Mouse (Mus musculus): ENCODE measurements around the gene Grin2d. TPM values are rescaled to one million over a fixed set of nuclear protein-coding genes. Genes with fewer than 3 reads are reported as not detected.

Gene Grin2d
- polyA plus RNA-seq, 1 experiment from 2014 or later: 0.13 TPM

DNA sequence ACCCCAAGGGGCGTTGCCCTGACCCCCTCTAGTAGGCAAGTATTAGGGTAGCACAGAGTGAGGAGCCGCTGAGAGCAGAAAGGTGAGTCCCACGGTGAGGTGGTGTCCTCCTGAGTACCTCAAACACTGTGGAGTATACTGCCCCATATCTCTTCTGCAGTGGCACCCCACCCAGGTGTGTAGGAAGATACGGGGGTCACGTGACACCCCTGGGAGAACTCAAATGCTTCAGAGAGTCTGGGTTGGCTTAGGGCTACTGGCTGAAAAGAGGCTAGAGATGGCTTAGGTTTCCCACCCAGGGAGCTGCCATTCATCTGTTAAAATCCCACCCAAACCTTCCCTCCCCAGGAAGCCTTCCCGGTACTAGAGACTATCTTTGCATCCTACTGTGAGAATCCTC lies 81.2 kb downstream of the Grin2d start:
- Histone ChIP-seq H3K4me3 (ENCODE audit: low read depth, low read length) (no peak overlapping the region), H3K27me3 (ENCODE audit: control insufficient read depth, insufficient read depth, low read length) (peaks cover 11% of the 10 kb centered on the region)

DNA sequence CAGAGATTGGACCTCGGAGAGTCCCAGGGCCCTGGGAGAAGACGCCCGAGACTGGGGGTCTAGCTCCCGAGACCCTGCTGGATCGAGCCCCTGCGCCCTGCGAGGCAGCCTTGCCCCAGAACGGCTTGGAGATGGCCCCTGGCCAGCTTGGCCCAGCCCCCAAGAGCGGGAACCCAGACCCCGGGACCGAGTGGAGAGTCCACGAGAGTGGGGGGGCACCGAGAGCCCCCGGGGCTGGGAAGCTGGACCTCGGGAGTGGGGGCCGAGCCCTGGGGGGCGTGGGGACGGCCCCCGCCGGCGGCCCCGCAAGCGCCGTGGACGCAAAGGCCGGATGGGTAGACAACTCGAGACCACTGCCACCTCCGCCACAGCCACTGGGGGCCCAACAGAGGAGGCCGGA lies 83.2 kb downstream of the Grin2d start:
- Histone ChIP-seq H3K4me2 (ENCODE audit: low read depth, low read length) (no peak overlapping the region), H3K4me3 (ENCODE audit: low read depth, low read length) (no peak overlapping the region), H3K36me3 (replicated peaks; ENCODE audit: control insufficient read depth, insufficient read depth, low read depth, low read length) (peaks cover 13% of the 10 kb centered on the region), H3K27me3 (ENCODE audit: control insufficient read depth, insufficient read depth, low read length) (peaks cover 11% of the 10 kb centered on the region), H3K9me3 (replicated peaks; ENCODE audit: control insufficient read depth, low read length) (no peaks in the 10 kb centered on the region), H3K27ac (replicated peaks; ENCODE audit: low read depth, low read length) (no peak overlapping the region), H3K9ac (replicated peaks; ENCODE audit: low read length) (no peak overlapping the region), H3K4me1 (ENCODE audit: control insufficient read depth, insufficient read depth, low read length) (peaks cover 12% of the 10 kb centered on the region)
- ATAC-seq (replicated peaks; ENCODE audit: insufficient number of reproducible peaks, low FRiP score, low TSS enrichment, low read depth) (no peak), DNase-seq (ENCODE audit: low spot score) (no peak)
- 93% methylated on average over 28 of the region's 29 CpGs for WGBS

More for the DNA sequence above, 81.2 kb downstream of the Grin2d start:
- Histone ChIP-seq H3K4me1 (ENCODE audit: control insufficient read depth, insufficient read depth, low read length) (peaks cover 12% of the 10 kb centered on the region), H3K9me3 (replicated peaks; ENCODE audit: control insufficient read depth, low read length) (no peaks in the 10 kb centered on the region), H3K9ac (replicated peaks; ENCODE audit: low read length) (no peak overlapping the region), H3K4me2 (ENCODE audit: low read depth, low read length) (no peak overlapping the region), H3K36me3 (replicated peaks; ENCODE audit: control insufficient read depth, insufficient read depth, low read depth, low read length) (peaks cover 7% of the 10 kb centered on the region), H3K27ac (replicated peaks; ENCODE audit: low read depth, low read length) (no peak overlapping the region)
- ATAC-seq (replicated peaks; ENCODE audit: insufficient number of reproducible peaks, low FRiP score, low TSS enrichment, low read depth): no peak
- no peak for DNase-seq (ENCODE audit: low spot score)
- WGBS: 42% methylated on average over 6 of the region's 6 CpGs

DNA sequence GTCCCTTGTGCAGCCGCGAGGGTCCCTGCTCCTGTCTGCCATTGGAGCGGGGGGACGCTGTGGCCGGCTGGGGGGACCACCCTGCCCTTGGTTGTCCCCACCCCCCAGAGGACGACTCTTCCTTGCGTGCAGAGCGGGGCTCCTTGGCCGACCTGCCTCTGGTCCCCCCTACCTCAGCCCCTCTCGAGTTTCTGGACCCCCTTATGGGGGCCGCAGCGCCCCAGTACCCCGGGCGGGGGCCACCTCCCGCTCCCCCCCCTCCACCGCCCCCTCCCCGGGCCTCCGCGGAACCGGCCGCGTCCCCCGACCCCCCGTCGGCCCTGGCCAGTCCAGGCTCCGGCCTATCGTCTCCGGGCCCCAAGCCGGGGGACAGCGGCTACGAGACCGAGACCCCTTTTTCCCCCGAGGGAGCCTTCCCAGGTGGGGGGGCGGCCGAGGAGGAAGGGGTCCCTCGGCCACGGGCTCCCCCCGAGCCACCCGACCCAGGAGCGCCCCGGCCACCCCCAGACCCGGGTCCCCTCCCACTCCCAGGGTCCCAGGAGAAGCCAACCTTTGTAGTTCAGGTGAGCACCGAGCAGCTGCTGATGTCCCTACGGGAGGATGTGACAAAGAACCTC lies 84.1 kb downstream of the Grin2d start:
- H3K27ac ChIP-seq (replicated peaks; ENCODE audit: low read depth, low read length): no peak overlapping the region
- H3K4me3 ChIP-seq (ENCODE audit: low read depth, low read length): no peak overlapping the region
- H3K9ac ChIP-seq (replicated peaks; ENCODE audit: low read length): no peak overlapping the region
- 83% methylated on average over 33 of the region's 44 CpGs for WGBS
- H3K27me3 ChIP-seq (ENCODE audit: control insufficient read depth, insufficient read depth, low read length): peaks cover 11% of the 10 kb centered on the region
- no peak overlapping the region for H3K4me2 ChIP-seq (ENCODE audit: low read depth, low read length)
- peaks cover 19% of the 10 kb centered on the region for H3K36me3 ChIP-seq (replicated peaks; ENCODE audit: control insufficient read depth, insufficient read depth, low read depth, low read length)
- ATAC-seq (replicated peaks; ENCODE audit: insufficient number of reproducible peaks, low FRiP score, low TSS enrichment, low read depth) (no peak), DNase-seq (ENCODE audit: low spot score) (no peak)
- H3K4me1 ChIP-seq (ENCODE audit: control insufficient read depth, insufficient read depth, low read length): peaks cover 12% of the 10 kb centered on the region
- no peaks in the 10 kb centered on the region for H3K9me3 ChIP-seq (replicated peaks; ENCODE audit: control insufficient read depth, low read length)

DNA sequence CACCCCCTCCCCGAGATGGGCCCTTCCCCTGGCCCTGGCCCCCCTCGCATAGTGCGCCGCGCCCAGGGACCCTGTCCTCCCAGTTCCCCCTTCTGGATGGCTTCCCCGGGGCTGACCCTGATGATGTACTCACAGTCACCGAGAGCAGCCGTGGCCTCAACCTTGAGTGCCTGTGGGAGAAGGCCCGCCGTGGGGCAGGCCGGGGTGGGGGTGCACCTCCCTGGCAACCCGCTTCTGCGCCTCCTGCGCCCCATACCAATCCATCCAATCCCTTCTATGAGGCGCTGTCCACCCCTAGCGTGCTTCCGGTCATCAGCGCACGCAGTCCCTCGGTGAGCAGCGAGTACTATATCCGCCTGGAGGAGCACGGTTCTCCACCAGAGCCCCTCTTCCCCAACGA lies 84.9 kb downstream of the Grin2d start:
- Histone ChIP-seq H3K27ac (replicated peaks; ENCODE audit: low read depth, low read length) (no peak overlapping the region), H3K9me3 (replicated peaks; ENCODE audit: control insufficient read depth, low read length) (no peaks in the 10 kb centered on the region), H3K4me2 (ENCODE audit: low read depth, low read length) (no peak overlapping the region), H3K36me3 (replicated peaks; ENCODE audit: control insufficient read depth, insufficient read depth, low read depth, low read length) (peaks cover 21% of the 10 kb centered on the region), H3K4me3 (ENCODE audit: low read depth, low read length) (no peak overlapping the region), H3K4me1 (ENCODE audit: control insufficient read depth, insufficient read depth, low read length) (peaks cover 10% of the 10 kb centered on the region), H3K9ac (replicated peaks; ENCODE audit: low read length) (no peak overlapping the region), H3K27me3 (ENCODE audit: control insufficient read depth, insufficient read depth, low read length) (peaks cover 11% of the 10 kb centered on the region)
- DNase-seq (ENCODE audit: low spot score) (no peak), ATAC-seq (replicated peaks; ENCODE audit: insufficient number of reproducible peaks, low FRiP score, low TSS enrichment, low read depth) (no peak)
- 83% methylated on average over 24 of the region's 24 CpGs for WGBS

DNA sequence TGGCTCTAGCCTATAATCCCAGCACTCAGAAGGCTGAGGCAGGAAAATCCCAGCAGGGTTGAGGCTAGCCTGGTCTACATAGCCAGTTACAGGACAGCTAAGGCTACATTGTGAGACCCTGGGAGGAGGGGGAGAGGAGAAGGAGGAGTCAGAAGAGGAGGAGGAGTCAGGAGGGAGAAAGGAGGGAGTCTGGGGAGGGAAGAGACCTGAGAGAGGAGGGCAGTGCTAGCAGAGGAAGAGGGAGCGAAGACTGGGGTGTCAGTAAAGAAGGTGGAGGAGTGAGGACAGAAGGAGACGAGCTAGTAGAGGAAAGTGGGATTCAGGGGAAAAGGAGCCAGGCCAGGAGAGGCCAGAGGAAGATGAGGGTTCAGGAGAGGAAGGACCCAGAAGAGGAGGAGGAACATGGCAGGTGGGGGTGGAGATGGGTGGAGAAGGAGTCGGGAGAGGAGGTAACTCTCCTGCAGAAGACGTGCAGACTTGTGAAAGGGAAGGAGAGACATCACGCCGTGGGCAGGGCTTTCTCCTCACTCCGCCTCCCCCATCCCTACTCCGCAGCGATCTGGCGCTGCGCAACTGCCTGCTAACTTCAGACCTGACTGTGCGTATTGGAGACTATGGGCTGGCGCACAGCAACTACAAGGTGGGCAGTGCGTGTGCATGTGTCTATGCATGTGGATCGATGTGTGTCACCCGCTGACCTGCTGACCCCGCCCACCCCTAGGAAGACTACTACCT lies 86.3 kb downstream of the Grin2d start:
- Histone ChIP-seq H3K4me3 (ENCODE audit: low read depth, low read length) (no peak overlapping the region), H3K36me3 (replicated peaks; ENCODE audit: control insufficient read depth, insufficient read depth, low read depth, low read length) (peaks cover 21% of the 10 kb centered on the region), H3K9me3 (replicated peaks; ENCODE audit: control insufficient read depth, low read length) (no peaks in the 10 kb centered on the region), H3K9ac (replicated peaks; ENCODE audit: low read length) (no peak overlapping the region), H3K27ac (replicated peaks; ENCODE audit: low read depth, low read length) (no peak overlapping the region), H3K4me2 (ENCODE audit: low read depth, low read length) (no peak overlapping the region), H3K4me1 (ENCODE audit: control insufficient read depth, insufficient read depth, low read length) (no peaks in the 10 kb centered on the region), H3K27me3 (ENCODE audit: control insufficient read depth, insufficient read depth, low read length) (peaks cover 2% of the 10 kb centered on the region)
- no peak for DNase-seq (ENCODE audit: low spot score)
- 83% methylated on average over 17 of the region's 17 CpGs for WGBS
- no peak for ATAC-seq (replicated peaks; ENCODE audit: insufficient number of reproducible peaks, low FRiP score, low TSS enrichment, low read depth)

DNA sequence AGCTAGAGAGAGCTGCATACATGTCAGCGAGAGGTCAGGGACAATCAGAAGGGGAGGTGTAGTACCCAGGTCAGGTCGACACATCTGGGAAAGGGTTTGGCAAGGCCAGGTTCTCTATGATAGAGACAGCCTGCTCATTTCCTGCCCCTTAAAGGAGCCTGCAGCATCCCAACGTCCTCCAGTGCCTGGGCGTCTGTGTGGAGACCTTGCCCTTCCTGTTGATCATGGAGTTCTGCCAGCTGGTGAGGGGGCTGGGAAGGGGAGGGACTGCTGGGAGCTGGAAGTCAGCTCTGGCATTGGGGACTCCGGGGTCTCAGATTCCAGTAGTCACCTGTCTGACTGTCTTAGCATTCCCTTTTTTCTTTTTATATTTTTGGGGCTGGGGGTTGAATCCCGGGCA lies 87.5 kb downstream of the Grin2d start:
- Histone ChIP-seq H3K27me3 (ENCODE audit: control insufficient read depth, insufficient read depth, low read length) (no peaks in the 10 kb centered on the region; the same call in 1 of the 2 replicates), H3K9me3 (replicated peaks; ENCODE audit: control insufficient read depth, low read length) (no peaks in the 10 kb centered on the region), H3K4me2 (ENCODE audit: low read depth, low read length) (no peak overlapping the region), H3K27ac (replicated peaks; ENCODE audit: low read depth, low read length) (no peak overlapping the region), H3K4me1 (ENCODE audit: control insufficient read depth, insufficient read depth, low read length) (no peaks in the 10 kb centered on the region), H3K4me3 (ENCODE audit: low read depth, low read length) (no peak overlapping the region), H3K36me3 (replicated peaks; ENCODE audit: control insufficient read depth, insufficient read depth, low read depth, low read length) (peaks cover 21% of the 10 kb centered on the region), H3K9ac (replicated peaks; ENCODE audit: low read length) (no peak overlapping the region)
- ATAC-seq (replicated peaks; ENCODE audit: insufficient number of reproducible peaks, low FRiP score, low TSS enrichment, low read depth): no peak
- 69% methylated on average over 6 of the region's 6 CpGs for WGBS
- no peak for DNase-seq (ENCODE audit: low spot score)

DNA sequence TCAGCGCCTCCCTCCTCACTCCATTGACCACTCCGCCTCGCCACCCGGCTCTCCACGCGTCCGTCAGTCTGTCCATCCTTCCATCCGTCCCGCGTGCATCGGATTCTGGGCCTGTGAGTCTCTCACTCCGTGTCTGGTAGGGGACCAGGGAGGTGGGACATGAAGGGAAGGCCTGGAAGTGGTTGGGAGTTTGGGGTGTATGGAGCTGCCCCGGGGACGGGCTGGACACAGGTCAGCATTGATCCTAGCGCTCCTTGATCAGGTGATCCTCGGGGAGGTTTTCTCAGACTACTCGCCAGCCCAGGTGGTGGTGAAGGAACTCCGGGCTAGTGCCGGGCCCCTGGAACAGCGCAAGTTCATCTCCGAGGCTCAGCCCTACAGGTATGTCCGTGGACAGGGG lies 90.5 kb downstream of the Grin2d start:
- ATAC-seq (replicated peaks; ENCODE audit: insufficient number of reproducible peaks, low FRiP score, low TSS enrichment, low read depth) (no peak), DNase-seq (ENCODE audit: low spot score) (no peak)
- no peaks in the 10 kb centered on the region for H3K9me3 ChIP-seq (replicated peaks; ENCODE audit: control insufficient read depth, low read length)
- no peak overlapping the region for H3K4me2 ChIP-seq (ENCODE audit: low read depth, low read length)
- peaks cover 20% of the 10 kb centered on the region for H3K36me3 ChIP-seq (replicated peaks; ENCODE audit: control insufficient read depth, insufficient read depth, low read depth, low read length)
- no peak overlapping the region for H3K9ac ChIP-seq (replicated peaks; ENCODE audit: low read length)
- H3K27ac ChIP-seq (replicated peaks; ENCODE audit: low read depth, low read length): no peak overlapping the region
- 87% methylated on average over 22 of the region's 22 CpGs for WGBS
- no peaks in the 10 kb centered on the region for H3K27me3 ChIP-seq (ENCODE audit: control insufficient read depth, insufficient read depth, low read length)
- H3K4me3 ChIP-seq (ENCODE audit: low read depth, low read length): no peak overlapping the region
- H3K4me1 ChIP-seq (ENCODE audit: control insufficient read depth, insufficient read depth, low read length): no peaks in the 10 kb centered on the region

DNA sequence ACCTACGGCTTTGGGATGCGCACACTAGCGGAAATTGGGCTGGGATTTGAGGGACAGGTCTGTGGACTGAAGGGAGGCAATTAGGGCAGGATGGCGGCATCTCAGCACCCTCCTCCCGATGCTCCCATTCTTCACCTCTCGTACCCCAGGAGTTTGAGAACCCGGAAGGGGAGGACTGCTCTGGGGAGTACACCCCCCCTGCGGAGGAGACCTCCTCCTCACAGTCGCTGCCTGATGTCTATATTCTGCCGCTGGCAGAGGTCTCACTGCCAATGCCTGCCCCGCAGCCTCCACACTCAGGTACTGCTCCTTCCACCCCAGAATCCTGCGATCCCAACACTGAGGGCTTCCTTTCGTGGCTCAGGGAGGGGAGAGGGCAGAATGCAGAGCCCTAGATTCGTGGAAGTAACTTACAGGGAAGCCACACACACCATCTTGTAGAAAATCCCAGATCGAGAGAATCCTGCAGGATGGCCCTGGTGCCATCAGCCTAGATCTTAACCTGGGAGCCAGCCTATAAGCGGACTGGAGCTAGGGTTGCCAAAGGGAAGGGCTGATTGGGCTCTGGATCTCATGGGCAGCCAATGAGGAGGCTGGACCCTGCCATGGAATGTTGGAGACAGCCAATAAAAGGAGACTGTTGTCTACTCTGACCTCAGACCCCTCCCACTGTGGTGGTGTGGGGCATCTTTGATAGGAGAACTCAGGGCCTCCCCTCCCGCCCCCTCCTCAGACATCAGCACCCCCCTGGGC lies 91.3 kb downstream of the Grin2d start:
- H3K36me3 ChIP-seq (replicated peaks; ENCODE audit: control insufficient read depth, insufficient read depth, low read depth, low read length): peaks cover 14% of the 10 kb centered on the region
- peak; percentile 37; the same call in 1 of the 2 replicates for ATAC-seq (replicated peaks; ENCODE audit: insufficient number of reproducible peaks, low FRiP score, low TSS enrichment, low read depth)
- peak overlapping the region; percentile 95 for H3K4me3 ChIP-seq (ENCODE audit: low read depth, low read length)
- no peak overlapping the region; the same call in 1 of the 2 replicates for H3K27ac ChIP-seq (replicated peaks; ENCODE audit: low read depth, low read length)
- H3K4me2 ChIP-seq (ENCODE audit: low read depth, low read length): peak overlapping the region; percentile 94
- DNase-seq (ENCODE audit: low spot score): peak; percentile 79
- H3K27me3 ChIP-seq (ENCODE audit: control insufficient read depth, insufficient read depth, low read length): no peaks in the 10 kb centered on the region
- H3K9me3 ChIP-seq (replicated peaks; ENCODE audit: control insufficient read depth, low read length): no peaks in the 10 kb centered on the region
- peak overlapping the region; percentile 37 for H3K9ac ChIP-seq (replicated peaks; ENCODE audit: low read length)
- H3K4me1 ChIP-seq (ENCODE audit: control insufficient read depth, insufficient read depth, low read length): no peaks in the 10 kb centered on the region
- 5% methylated on average over 17 of the region's 17 CpGs for WGBS
